Mouse (Mus musculus) liver, adult 2 months (tissue): Measurements from ENCODE around the gene Plpp1.

Experiments used
- CTCF ChIP-seq: fragments of 200-500 bp; IDR thresholded peaks from 2 replicates; pipeline ENCODE4 v1.5.1; 2011; ENCODE audit warnings: low read depth, low read length, control low read depth
- POLR2A ChIP-seq: fragments of 200-500 bp; IDR thresholded peaks from 2 replicates; pipeline ENCODE4 v1.6.1; 2011; ENCODE audit warnings: low read length, control low read depth; ENCODE audit not compliant: insufficient read depth; ENCODE audit errors: extremely low read depth

DNA sequence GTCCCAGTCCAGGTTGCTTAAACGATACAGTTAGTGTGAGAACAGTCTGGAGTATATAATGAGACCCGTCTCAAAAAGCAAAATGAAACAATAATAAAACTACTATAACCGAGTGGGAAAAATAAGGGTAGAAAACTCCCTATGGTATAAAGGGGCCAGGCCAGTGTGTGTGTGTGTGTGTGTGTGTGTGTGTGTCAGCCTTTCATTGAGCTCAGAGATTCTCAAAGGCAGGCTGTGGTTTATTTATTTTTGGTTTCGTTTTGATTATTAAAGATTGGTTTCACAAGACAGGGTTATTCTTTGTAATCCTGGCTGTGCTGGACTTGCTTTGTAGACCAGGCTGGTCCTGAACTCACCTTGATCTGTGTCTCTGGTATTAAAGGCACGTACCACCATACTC is 8.7 kb upstream of the Plpp1 start:
- no peak for TF ChIP-seq CTCF
- no peak for TF ChIP-seq POLR2A
